Mouse (Mus musculus): ENCODE results near the gene Srcin1.

Srcin1 gene

DNA sequence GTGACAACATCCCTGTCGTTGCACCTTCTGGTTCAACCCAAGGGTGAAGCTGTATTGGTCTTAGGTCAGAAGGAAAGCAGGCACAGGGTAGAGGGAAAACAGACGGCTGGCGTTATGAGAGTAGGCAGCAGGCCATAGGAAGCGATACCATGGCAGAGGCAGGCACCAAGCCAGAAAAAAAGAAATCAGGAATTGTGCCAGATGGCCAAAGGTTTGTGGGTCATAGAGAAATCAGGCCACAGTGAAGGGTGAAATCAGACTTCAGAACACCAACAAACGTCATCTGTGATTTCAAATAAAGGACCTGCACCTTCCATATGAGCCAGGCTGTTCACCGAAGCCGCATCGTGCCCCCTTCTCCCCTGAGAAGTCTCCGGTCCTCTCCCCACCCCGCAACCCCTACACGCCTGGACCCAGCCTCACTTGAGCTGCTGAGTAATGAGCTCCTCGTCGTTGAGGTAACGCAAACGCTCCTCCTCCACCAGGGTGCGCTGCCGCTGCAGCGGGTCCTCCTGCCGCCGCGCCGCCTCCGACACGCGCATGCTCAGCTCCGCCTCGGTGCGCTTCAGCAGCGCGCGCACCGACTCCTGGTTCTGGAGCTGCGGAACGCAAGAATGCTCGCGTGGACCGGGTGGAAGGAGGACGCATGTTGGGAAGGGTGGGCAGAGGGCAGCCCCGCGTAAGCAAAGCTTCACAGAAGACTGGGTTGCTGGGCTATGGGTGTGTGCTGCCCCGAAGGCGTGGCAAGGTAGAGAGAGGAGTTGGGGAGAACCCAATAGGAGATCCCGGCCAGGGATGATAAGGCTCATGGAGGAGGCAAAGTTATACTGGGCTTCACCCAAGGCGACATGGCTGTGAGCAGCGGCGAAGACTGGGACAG, 44.4 kb downstream of the Srcin1 start:
- DNase-seq: peak; percentile 97

DNA sequence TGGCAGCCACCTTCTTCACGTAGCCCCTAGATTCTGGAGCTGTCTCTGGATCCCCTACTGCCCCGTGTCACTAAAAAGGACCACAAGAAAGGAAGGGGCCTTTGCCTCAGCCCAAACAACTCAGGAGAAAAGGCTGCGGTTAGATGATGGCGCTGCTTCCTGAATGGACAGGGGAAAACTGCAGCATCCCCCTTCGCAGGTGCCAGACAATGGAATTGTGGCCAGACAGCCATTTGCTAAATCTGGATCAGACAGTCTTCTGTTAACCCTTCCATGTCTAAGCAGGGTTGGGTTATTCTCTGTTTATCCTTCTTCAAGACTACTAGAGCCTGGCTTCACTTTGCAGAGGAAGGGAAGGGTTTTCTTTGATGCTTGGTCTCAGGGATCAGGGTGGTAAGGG, 45.0 kb downstream of the Srcin1 start:
- no peak for DNase-seq

DNA sequence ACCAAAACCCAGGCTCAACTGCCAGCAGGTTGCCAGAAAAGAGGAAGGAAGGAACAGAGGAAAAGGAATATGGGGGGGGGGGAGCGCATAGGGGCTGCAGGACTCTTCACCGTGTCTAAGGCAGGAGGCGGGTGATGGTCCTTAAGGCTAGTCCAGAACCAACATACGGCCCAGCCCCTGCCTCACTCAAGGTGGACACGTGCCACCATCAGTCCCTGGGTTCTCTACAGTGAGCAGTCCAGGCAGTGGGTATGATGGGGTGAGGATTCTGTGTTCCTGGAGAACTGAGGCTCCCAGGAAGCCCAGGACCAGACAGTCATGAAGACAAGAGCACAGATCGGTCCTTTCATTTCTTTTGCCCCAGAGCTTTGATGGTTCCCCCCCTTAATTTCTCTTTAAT, 45.9 kb downstream of the Srcin1 start:
- DNase-seq: no peak

DNA sequence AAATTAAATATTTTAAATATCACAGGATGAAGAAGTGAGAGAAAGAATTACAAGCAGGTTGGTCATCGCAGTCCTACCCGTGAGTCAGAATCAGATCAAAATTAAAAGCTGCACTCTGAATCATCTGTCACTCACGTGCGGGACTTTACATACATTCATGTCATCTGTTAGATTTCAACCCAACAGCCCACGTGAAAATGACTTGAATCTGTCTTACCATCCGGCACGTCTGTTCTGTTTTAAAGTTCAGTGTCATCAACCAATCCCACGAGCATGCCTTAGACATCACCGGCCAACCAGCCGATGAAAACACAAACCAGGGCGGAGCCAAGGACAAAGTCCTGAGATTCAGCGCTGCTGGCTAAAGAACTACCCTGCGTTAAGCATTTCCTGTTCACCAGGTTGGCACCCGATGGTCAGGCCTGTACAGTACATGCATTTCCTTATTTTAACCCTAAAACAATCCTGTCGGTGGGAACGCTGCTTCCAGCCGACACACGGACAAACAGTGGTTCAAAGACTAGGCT, 47.6 kb downstream of the Srcin1 start:
- DNase-seq: no peak

DNA sequence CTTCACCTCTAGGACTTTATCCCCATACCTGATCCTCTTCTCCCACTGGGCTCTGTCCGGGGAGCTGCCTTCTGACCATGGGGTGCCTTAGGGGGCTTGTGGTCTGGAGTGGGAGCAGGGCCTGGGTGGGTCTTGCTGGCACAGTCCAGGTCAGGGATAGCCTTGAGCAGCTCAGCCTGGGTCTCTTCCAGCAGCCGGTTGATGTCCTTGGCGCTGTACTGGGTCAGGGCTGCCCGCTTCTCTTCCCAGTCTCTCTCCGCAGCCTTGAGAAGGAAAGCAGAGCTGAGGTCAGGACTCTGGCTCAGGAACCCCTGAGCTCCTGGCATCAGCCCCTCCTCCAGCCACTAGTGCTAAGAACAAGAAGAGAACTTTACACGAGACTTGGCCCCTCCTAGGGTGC, 50.7 kb downstream of the Srcin1 start:
- no peak for DNase-seq

DNA sequence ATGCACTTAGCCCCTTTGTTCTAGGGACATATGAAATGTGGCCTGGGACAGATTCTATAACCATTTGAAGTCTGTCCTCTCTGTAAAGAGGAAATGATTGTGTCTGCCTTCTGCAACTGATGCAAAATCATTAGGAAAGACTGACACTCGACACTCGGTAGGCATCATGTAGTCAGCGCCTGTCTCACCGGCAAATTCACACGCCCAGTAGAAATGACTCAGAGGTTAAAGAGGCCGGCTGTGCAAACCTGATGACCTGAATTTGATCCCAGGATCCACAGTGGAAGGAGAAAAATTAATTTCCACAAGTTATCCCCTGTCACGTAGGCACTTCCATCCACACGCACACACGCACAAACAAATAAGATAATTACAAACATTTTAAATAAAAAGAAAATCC, 51.7 kb downstream of the Srcin1 start:
- DNase-seq: no peak

DNA sequence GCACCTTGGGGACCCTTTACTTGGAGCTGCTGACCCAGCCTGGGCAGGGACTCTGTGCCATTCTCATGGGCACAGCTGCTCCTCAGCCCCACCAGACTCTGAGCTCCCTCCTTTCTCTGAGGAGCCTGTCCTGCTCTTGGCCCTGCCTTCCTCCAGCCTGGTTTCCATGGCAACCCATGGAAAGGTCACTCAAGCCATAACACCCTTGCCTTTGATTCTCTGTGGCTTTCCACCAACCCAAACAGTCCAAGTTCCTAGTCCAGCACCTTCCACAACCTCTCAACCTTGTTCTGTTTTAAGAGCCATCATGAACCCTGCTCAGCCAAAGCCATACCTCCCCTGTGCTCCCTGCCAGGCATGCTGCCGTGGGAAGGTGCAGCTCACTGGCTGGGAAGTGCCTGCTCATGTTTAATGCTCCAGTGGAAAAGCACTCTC, 52.1 kb downstream of the Srcin1 start:
- DNase-seq: no peak

DNA sequence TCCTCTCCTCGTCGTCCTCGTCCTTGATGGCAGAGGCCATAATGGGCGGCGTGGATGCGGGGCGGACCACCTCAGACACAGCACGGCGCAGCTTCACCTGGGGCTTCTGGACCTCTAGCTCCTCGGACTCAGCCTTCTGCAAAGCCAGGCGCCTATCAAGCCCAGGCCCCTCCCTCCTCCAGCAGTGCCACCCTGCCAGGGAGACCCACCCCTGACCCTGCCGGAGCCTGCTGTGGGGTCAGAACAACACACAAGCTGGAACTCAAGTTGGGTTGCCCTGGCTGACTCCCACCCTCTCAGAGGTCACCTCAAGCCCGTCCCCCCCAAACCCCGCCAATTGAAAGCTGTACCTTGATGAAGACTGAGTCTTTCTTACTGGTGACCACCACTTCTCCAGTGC, 52.9 kb downstream of the Srcin1 start:
- no peak for DNase-seq

DNA sequence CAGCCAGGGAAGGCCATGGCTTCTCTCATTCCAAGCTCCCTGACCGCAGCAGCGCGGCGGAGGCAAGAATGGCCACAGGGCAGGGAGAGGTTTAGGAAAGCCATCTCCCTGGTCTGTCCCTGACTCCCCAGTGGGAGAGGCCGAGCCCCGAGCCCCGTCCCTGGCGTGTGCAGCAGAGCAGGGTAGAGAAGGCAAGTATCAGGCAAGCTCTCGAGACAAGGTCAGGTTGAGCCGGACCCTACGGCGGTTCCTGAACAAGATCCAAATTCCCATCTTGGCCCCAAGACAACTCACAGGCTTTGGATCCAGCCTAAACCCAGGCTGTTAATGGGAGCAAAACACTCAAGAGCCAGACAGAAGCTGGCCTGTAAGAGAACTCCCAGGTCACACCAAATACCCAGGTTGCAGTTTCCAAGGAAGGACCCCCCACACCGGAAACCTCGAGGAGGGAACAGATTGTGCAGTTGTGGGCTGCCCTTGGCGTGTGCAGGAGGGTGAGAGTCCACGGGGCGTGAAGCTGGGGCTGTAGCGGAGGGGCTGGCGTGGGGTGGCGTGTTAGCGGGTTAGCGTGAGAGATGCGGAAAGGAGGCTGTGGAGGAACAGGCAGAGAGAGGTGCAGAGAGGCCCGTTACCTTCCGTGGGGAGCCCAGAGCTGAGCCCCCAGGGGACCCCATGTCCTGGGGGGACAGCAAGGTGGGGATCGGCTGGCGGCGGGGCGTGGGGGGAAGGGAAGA, 54.1 kb downstream of the Srcin1 start:
- no peak for DNase-seq

DNA sequence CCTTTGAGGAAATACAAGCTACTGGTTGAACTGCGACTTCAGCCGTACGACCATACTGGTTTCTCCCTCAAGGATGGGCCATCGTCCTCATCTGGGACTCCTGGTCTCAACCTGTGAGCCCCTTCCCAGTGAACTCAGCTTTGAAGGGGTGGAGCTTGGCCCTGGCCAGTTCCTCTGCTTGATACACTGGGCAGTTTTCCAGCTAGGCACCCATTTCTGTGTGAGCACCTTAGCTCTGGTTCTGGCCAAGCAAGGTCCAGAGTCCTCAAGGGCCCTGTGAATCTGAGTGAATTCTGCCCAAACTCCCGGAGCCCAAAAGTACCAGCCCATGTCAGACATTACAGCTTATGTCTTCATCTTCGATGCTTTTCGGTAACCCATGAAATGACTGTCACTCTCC, 55.4 kb downstream of the Srcin1 start:
- no peak for DNase-seq

DNA sequence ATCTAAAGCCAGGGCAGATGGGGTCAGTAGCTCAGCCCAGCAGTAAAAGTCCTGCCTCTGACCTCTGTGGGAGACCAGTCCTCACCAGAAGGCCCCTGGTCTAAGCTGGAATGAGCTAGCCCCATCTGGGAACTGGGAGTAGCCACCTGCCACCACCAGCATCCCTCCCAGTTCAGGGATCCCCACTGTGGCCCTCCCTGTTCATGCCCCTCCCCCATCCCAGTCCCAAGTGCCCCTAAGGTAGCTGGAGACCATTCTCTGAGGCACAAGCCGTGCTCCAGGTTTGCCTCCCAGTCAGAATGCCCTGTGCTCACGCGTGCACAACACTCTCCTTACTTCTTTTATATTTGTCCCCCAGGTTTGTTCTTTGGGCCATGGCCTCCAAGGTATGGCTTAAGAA, 62.9 kb downstream of the Srcin1 start:
- DNase-seq: no peak

DNA sequence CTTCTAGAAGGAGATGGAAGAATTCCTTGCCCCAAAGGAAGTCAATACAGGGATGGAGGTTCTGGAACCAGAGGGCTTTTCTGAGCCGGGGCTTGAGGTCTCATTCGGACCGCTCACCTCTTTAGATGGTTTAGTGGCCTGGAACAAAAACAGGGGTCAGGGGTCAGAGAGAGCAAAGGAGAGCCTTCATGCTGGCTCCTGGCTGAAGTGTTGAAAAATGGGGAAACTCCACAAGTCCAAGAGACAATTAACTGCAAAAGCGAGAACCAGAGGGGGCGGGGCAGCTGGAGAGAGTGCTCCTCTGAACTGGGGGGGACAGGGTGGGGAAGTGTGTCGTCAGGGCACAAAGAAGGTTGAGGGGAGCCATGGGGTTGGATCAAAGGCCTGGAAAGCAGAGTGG, 63.5 kb downstream of the Srcin1 start:
- DNase-seq: peak; percentile 44

DNA sequence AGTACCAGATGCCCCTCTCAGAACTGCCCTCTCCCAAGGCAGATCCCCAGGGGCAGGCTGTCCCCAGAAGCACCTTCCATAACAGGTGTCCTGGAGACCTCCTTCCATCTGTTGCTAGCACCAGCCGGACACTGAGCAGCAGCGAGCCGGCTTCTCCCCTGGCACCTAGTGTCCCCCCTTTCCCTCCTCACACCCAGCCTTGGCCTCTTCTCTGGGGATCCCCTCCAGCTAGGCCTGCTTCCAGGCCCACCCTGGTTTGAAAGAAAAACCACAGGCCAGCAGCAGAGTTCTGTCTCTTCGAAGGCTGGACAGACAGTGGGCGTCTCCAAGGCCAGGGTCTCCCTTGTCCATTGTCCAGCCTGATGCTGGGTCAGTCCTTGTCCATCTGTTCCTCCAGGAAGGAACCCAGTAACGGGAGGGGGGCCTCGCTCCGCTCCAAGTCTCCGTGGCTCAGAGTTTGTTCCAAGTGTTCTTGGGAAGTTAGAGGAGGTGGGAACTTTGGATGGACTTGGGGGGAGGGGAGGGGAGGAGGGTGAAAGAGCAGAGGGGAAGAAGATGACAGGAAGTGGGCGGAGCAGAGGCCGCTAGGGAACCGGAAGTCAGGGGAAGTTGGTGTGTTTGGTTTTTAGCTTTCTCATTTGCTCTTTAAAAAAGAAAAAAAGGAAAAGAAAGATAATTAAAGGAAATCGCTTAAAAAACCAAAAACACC, 64.2 kb downstream of the Srcin1 start:
- DNase-seq: peak; percentile 81

DNA sequence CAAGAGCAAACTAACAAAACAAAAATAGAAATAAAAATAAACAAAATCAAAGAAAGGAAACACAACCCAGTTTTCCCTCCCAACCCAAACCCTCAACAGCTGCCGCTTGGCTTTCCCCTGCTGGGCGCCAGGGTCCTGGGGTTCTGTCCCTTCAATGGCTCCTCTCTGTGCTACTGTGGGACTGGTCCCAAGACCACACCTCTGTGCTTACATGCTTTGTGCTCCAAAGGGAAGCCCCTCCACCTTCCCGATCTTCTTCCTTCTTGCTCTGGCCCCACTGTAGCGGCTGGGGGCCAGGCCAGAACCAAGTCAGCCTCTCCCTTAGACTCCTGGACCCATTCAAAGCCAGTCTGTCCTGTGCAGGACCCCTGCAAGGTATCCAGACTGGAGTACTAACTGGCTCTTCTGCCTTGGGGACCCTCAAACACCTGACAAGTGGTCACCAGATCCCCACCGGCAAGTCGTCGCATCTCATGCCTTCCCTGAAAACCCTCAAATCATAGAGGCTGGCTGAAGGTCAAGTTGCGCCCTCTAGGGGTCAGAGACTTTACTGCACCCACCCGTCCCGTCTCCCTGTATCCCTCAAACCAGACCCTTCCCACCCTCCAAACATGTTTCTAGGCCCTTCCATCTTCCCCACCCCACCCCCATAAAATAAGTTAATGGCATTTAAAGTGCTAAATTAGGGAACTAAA, 64.9 kb downstream of the Srcin1 start:
- peak; percentile 83 for DNase-seq

DNA sequence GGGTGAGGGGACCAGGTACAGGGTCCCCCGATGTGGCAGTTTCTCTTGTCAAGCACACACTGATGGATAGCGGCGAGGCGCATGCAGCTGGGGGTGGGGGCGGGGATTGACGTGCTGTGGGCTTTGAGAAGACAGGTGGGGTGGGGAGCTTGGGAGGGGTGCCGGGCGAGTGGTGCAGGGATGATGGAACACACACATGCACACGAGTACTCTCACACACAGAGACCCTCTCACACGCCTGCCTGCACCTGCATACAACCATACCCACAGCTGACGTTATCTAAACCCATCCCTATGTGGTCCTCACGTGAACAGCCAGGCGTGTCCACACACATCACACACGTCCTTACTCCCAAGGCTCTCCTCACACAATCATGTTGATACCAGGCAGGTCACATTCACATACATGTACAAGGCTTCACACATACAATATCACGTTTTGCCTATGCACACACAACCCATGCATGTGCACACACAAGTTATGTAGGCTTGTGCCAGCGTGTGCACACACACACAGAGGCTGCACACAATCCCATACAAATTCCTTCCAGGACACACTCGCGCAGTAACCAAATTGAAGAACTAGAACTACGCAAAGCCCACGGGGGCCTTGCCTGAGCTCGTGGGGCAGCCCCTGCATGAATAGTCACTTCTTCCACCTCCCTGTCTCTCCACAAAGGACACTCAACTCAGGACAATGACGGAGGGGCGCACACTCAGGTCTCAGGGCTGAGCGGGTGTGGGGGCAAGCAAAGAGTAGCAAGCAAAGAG, 66.1 kb downstream of the Srcin1 start:
- peak; percentile 56 for DNase-seq

DNA sequence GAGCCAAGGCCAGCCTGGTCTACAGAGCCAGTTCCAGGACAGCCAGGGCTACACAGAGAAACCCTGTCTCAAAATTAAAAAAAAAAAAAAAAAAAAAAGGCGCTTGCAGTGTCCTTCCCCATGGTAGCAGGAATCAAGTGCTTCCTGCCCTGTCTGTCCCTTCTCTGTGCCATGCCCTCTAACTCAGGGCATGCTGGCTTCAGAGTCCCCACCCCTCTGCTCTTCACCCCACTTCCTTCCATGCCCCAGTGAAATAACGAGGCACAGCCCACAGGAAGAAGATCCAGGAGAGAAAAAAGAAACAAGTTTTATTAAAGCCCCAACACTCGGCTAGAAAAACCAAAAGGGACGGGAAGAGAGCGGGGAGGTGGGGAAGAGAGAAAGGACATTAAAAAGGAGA, 66.9 kb downstream of the Srcin1 start:
- DNase-seq: peak; percentile 35

DNA sequence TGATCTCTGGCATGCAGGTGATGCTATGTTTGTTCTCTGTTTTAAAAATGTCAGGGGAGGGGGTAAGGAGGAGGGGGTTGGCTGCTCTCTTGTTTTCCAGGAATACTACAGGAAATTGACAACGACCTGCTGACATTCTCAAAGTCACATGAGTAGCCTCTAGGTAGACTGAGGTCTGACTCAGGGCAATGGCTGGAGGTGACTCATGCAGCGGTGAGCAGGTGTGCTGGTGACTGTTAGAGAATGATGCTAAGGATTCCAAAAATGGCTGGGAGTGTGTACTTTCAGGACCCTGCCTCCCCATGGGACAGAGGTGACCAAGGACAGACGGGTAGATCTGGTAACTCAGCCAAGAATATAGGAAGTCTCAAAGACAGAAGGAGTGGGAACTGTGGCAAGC, 67.8 kb downstream of the Srcin1 start:
- no peak for DNase-seq

DNA sequence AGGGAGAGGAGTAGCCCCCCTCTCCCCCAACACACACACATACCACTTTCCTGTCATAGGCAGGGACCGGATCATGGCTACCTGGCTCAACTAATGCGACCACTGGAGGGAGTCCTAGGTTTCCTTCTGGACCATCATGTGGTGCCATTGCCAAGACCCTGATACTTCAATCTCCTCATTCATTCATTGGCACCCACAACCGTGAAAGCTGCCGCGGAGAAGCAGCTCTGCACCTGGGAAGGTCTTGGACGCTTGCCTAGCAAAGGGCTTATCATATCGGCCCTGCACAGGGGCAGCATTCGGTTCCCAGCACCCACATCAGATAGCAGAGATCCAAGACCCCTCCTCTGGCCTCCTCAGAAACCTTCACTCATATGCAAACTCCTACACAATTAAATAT, 69.7 kb downstream of the Srcin1 start:
- no peak for DNase-seq

DNA sequence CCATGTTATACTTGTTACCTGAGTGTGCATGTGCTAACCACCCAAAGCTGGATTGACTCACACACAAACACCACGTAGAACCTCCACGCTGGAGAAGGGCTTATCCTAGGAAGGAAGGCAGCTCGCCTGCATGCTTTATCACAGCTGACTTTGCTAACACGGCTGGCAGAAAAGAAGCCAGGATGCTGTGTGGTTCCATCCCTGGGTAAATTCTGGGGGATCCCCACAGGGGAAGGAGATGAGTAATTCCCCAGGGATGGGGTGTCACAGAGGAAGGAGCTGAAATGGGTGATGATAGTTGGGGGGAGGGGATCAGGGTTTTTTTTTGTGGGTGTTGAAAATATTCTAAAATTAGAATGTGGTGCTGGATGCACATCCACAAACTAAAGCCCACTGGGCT, 70.2 kb downstream of the Srcin1 start:
- no peak for DNase-seq

DNA sequence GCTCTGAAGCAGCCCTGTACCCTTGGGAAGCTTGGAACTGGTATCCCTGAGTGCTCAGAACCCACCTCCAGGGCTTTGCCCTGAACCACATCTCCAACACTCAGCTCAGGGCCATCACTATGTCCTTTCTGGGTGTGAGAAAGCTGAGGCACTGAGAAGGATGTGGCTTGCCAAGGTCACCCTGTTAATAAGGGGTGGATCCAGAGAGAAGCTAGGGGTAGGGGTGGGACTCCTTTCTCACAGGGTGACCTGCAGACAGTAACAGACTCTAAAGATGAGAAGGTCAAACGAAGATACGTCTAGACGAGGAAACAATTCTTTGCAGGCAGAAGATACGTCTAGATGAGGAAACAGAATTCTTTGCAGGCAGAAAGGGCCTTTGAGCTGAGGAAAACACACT, 73.1 kb downstream of the Srcin1 start:
- no peak for DNase-seq

DNA sequence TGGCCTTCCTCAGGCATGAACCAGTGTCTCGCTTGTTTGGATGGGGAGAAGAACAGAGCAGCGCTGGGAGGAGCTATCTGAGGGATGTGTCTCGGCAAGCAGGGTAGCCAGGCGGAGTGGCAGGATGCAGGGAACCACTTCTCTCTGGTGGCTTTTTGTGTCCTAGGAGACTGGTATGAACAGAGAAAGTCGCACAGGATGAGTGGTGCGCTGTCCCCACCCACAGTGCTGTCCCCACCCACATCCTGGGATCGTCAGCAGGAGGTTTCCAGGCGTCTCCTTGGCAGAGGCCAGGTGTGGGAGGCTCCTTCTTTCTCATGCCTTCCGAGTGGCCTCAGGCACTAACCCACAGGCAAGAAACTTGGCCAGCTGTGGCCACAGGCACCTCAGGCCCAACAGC, 73.6 kb downstream of the Srcin1 start:
- DNase-seq: no peak

Measured in thymus, postnatal 4 days (tissue).